ENCODE assay signal across 8 mouse cellular contexts in genomic region chr10:95417496-95418236, GRCm38 (mm10). TPM values are rescaled to one million over a fixed set of nuclear protein-coding genes. Genes with fewer than 3 reads are reported as not detected.
DNase-seq lines count a peak whose midpoint lies in the region; ATAC-seq and TF ChIP-seq lines count a peak whose summit lies in the region.

No protein-coding gene starts in this region.

- peak overlapping the region; percentile 1; the same call in 1 of the 2 replicates for H3K27ac ChIP-seq in ES-Bruce4 (ENCODE audit: insufficient read depth, low read length)
- peak overlapping the region; percentile 70; the same call in 1 of the 2 replicates for H3K27ac ChIP-seq in forebrain, embryonic 14.5 days (ENCODE audit: low read depth, low read length)

- H3K4me2 ChIP-seq in forebrain, embryonic 14.5 days (ENCODE audit: low read length): peak overlapping the region; percentile 97

- peak overlapping the region; percentile 99 for H3K9ac ChIP-seq in ES-Bruce4 (ENCODE audit: low read depth, poor library complexity, severe bottlenecking)
- peak overlapping the region; percentile 63 for H3K9ac ChIP-seq in forebrain, embryonic 14.5 days (ENCODE audit: low read length)

- intact Hi-C loops in heart, postnatal 25 days (cut with DNase I): loop anchor here (1.0 to 5.0 kb wide), 5 partner anchors 59 to 425 kb away; no protein-coding TSS in a partner anchor

- no peaks in the 10 kb centered on the region for H3K36me3 ChIP-seq in ES-Bruce4 (ENCODE audit: control insufficient read depth, insufficient read depth, low read length, poor library complexity, severe bottlenecking)
- no peaks in the 10 kb centered on the region for H3K36me3 ChIP-seq in forebrain, embryonic 14.5 days (ENCODE audit: control insufficient read depth, insufficient read depth, low read length)

- DNase-seq in c-Kit-positive CD71-positive TER-119-positive erythroid progenitor cells, embryonic 14.5 days (ENCODE audit: low spot score): peak; percentile 56
- peak; percentile 75 for DNase-seq in forebrain, embryonic 14.5 days (ENCODE audit: low spot score)
- DNase-seq in heart, postnatal 25 days (ENCODE audit: low spot score): peak; percentile 62
- peak; percentile 35 for DNase-seq in layer of hippocampus, adult 9-11 months
- peak; percentile 91 for DNase-seq in lung, postnatal 10 days
- peak; percentile 70 for DNase-seq in ovary, postnatal 14 days (ENCODE audit: low spot score)
- DNase-seq in thymus, postnatal 36 days: peak; percentile 34 to 47

- peak; percentile 72 for TF ChIP-seq CTCF in ES-Bruce4 (IDR thresholded peaks at IDR 0.05; ENCODE audit: low read depth, low read length)

- TF ChIP-seq POLR2A in ES-Bruce4 (IDR thresholded peaks at IDR 0.05; ENCODE audit: insufficient read depth, low read length): no peak

- ATAC-seq in forebrain, embryonic 14.5 days: no peak; the same call in 1 of the 2 replicates

- TF ChIP-seq EP300 in ES-Bruce4 (IDR thresholded peaks at IDR 0.05; ENCODE audit: insufficient read depth, low read depth, low read length): no peak; the same call in 1 of the 2 replicates

- H3K9me3 ChIP-seq in ES-Bruce4 (replicated peaks; ENCODE audit: control insufficient read depth, insufficient read depth, low read length, poor library complexity, severe bottlenecking): no peaks in the 10 kb centered on the region
- H3K9me3 ChIP-seq in forebrain, embryonic 14.5 days (replicated peaks; ENCODE audit: control insufficient read depth, low read length): no peaks in the 10 kb centered on the region

- H3K4me3 ChIP-seq in ES-Bruce4 (ENCODE audit: low read depth, low read length): peak overlapping the region; percentile 61
- peak overlapping the region; percentile 76 for H3K4me3 ChIP-seq in forebrain, embryonic 14.5 days (ENCODE audit: low read depth, low read length)

- under 1% methylated on average over 25 of the region's 25 CpGs for WGBS in forebrain, embryonic 14.5 days

- H3K4me1 ChIP-seq in ES-Bruce4 (ENCODE audit: control insufficient read depth, insufficient read depth, low read length): no peaks in the 10 kb centered on the region
- H3K4me1 ChIP-seq in forebrain, embryonic 14.5 days (ENCODE audit: control insufficient read depth, insufficient read depth, low read length): peaks cover 3% of the 10 kb centered on the region; the same call in 1 of the 2 replicates

- H3K27me3 ChIP-seq in ES-Bruce4 (ENCODE audit: control insufficient read depth, insufficient read depth, low read length, poor library complexity, severe bottlenecking): no peaks in the 10 kb centered on the region
- H3K27me3 ChIP-seq in forebrain, embryonic 14.5 days (replicated peaks; ENCODE audit: control insufficient read depth, insufficient read depth, low read length): no peaks in the 10 kb centered on the region

RNA-seq across cellular contexts. Expression of gene Socs2, which starts 0.7 kb away (rescaled TPM):
- 66.1 and 75.1 TPM in 2 replicates for polyA plus RNA-seq in ES-Bruce4 (2011; ENCODE audit: insufficient read depth, insufficient read length, low read depth, missing spikeins)
- polyA plus RNA-seq in forebrain, embryonic 14.5 days (2014; fragmentation: Nextera tagmentation; extraction: Ambion mirVana): 145 and 148 TPM in 2 replicates
- total RNA-seq in heart, postnatal 25 days (2021): 10 to 100 TPM; 46.3 to 59.1 TPM

Comparison
In these comparisons a context has a peak if more than half of its experiments do, and no peak if none do; other contexts are left out.
1. DNase-seq: peak in every context shown above with its lines; median percentile 91 in lung, postnatal 10 days; 75 in forebrain, embryonic 14.5 days; 70 in ovary, postnatal 14 days; 62 in heart, postnatal 25 days; 56 in c-Kit-positive CD71-positive TER-119-positive erythroid progenitor cells, embryonic 14.5 days; 40 in thymus, postnatal 36 days; 35 in layer of hippocampus, adult 9-11 months.